Mouse (Mus musculus) spleen, adult 2 months (tissue): ENCODE data around the gene Poc1a.

Experiments used
- CTCF ChIP-seq: fragments of 200-500 bp; IDR thresholded peaks from 2 replicates; pipeline ENCODE4 v1.5.1; 2011; ENCODE audit warnings: mild to moderate bottlenecking, inconsistent platforms; ENCODE audit not compliant: insufficient read depth, insufficient read length, insufficient replicate concordance; ENCODE audit errors: extremely low read depth
- POLR2A ChIP-seq: fragments of 200-500 bp; IDR thresholded peaks from 2 replicates; pipeline ENCODE4 v1.6.1; 2011; ENCODE audit warnings: low read depth, low read length, inconsistent platforms

DNA sequence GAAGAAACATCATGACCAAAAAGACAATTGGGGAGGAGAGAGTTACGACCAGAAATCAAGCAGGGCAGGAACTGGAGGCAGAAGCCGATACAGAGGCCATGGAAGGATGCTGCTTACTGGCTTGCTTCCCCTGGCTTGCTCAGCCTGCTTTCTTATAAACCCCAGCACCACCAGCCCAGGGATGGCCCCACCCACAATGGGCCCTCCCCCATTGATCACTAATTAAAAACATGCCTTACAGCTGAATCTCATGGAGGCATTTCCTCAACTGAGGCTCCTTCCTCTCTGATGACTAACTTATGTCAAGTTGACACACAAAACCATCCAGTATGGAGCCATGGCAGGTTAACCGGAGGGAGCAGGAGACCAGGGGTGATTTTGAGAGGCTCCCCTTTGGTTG lies 118.9 kb downstream of the Poc1a start:
- no peak for TF ChIP-seq CTCF
- TF ChIP-seq POLR2A: no peak
